Mouse (Mus musculus) hindbrain, postnatal 0 days (tissue): ENCODE data around the gene Dab1. TPM values are rescaled to one million over a fixed set of nuclear protein-coding genes. Genes with fewer than 3 reads are reported as not detected.
A peak's percentile ranks its signal among the peaks of the same experiment; 100 is the strongest.

Source experiments
- ATAC-seq: fragments of 200-750 bp; cut with Nextera tagmentation; 2 replicates; pipeline ENCODE4 v1.8.0; 2017; ENCODE audit warnings: mild to moderate bottlenecking, moderate TSS enrichment, moderate library complexity
- DNase-seq: peaks from one replicate; pipeline ENCODE4 v3.0.0-alpha.2; 2015; ENCODE audit warnings: low spot score
- H3K27ac ChIP-seq: fragments of 300-500 bp; sonication (generic); 2 replicates; pipeline ENCODE4 v1.5.1; 2014; ENCODE audit warnings: mild to moderate bottlenecking
- H3K27me3 ChIP-seq: fragments of 300-500 bp; sonication (generic); 2 replicates; pipeline ENCODE4 v1.6.1; 2014; ENCODE audit warnings: low read length, mixed read lengths; ENCODE audit not compliant: insufficient read depth
- H3K36me3 ChIP-seq: fragments of 300-500 bp; sonication (generic); 2 replicates; pipeline ENCODE4 v1.6.1; 2014; ENCODE audit warnings: low read length, mixed read lengths; ENCODE audit not compliant: insufficient read depth
- H3K4me1 ChIP-seq: fragments of 300-500 bp; sonication (generic); 2 replicates; pipeline ENCODE4 v1.6.1; 2014; ENCODE audit warnings: antibody characterized with exemption, low read length, mixed read lengths; ENCODE audit not compliant: insufficient read depth
- H3K4me2 ChIP-seq: fragments of 300-500 bp; sonication (generic); 2 replicates; pipeline ENCODE4 v1.6.1; 2014; ENCODE audit warnings: low read depth, mild to moderate bottlenecking, low read length, moderate library complexity, mixed read lengths
- H3K4me3 ChIP-seq: fragments of 300-500 bp; sonication (generic); 2 replicates; pipeline ENCODE4 v1.5.1; 2014; ENCODE audit warnings: low read length
- H3K9ac ChIP-seq: fragments of 300-500 bp; sonication (generic); replicated peaks from 2 replicates; pipeline ENCODE4 v1.6.1; 2014; ENCODE audit warnings: mild to moderate bottlenecking, low read length, moderate library complexity, mixed read lengths
- H3K9me3 ChIP-seq: fragments of 300-500 bp; sonication (generic); 2 replicates; pipeline ENCODE4 v1.6.1; 2016; ENCODE audit warnings: low read length, mixed read lengths
- CTCF ChIP-seq: IDR thresholded peaks from 2 replicates; pipeline ENCODE4 v1.5.1; 2016; ENCODE audit warnings: antibody characterized with exemption, control low read depth, low read depth
- WGBS: fragments of 180-500 bp; shearing (Covaris S2); extraction: QIAGEN DNeasy Blood & Tissue Kit; methylation state at CpG from one replicate; pipeline ENCODE4 v1.1.7; 2014; 5-methylcytosine and 5-hydroxymethylcytosine counted together
- polyA plus RNA-seq: library from polyadenylated mRNA; unstranded; fragments of >200 nt; fragmentation: Nextera tagmentation; extraction: Ambion mirVana; gene quantifications from 2 replicates; pipeline ENCODE4 v1.2.1, GENCODE M21; 2015
- total RNA-seq: library from RNA; depleted of rRNA; stranded (reverse); fragments of >200 nt; gene quantifications from 2 replicates; pipeline ENCODE4 v1.2.3, GENCODE M21; 2014

The Dab1 gene
- total and polyA plus RNA-seq, 2 experiments from 2014 or later: 38.2 to 76.2 TPM

GRCm38 (mm10) chr4:104651761-104652160 lies 1032.6 kb downstream of the Dab1 start:
- TF ChIP-seq CTCF: no peak
- Histone ChIP-seq H3K4me2 (no peak overlapping the region), H3K4me1 (no peaks in the 10 kb centered on the region; the same call in 1 of the 2 replicates), H3K27ac (peak overlapping the region; percentile 36; the same call in 1 of the 2 replicates), H3K36me3 (no peaks in the 10 kb centered on the region), H3K9me3 (no peaks in the 10 kb centered on the region), H3K9ac (no peak overlapping the region), H3K27me3 (no peaks in the 10 kb centered on the region), H3K4me3 (no peak overlapping the region)
- 0 out of 2 replicates have a peak, but pooled peaks have one; percentile 49 for ATAC-seq
- peak; percentile 34 for DNase-seq
- WGBS: 45% methylated on average over 6 of the region's 6 CpGs

GRCm38 (mm10) chr4:104656728-104657127 lies 1037.6 kb downstream of the Dab1 start:
- 73% methylated on average over 7 of the region's 7 CpGs for WGBS
- Histone ChIP-seq H3K9ac (no peak overlapping the region), H3K4me1 (no peaks in the 10 kb centered on the region; the same call in 1 of the 2 replicates), H3K4me2 (no peak overlapping the region), H3K9me3 (no peaks in the 10 kb centered on the region), H3K36me3 (no peaks in the 10 kb centered on the region), H3K27me3 (no peaks in the 10 kb centered on the region), H3K27ac (no peak overlapping the region), H3K4me3 (no peak overlapping the region)
- no peak for TF ChIP-seq CTCF
- DNase-seq (no peak), ATAC-seq (no peak)

GRCm38 (mm10) chr4:104662841-104663614 lies 1043.9 kb downstream of the Dab1 start:
- TF ChIP-seq CTCF: no peak
- H3K27ac ChIP-seq: no peak overlapping the region
- WGBS: 69% methylated on average over 12 of the region's 12 CpGs

GRCm38 (mm10) chr4:104665553-104665952 lies 1046.4 kb downstream of the Dab1 start:
- no peak overlapping the region for H3K9ac ChIP-seq
- no peak overlapping the region for H3K4me3 ChIP-seq
- no peaks in the 10 kb centered on the region for H3K36me3 ChIP-seq
- ATAC-seq: no peak
- H3K4me2 ChIP-seq: no peak overlapping the region
- H3K4me1 ChIP-seq: no peaks in the 10 kb centered on the region
- H3K9me3 ChIP-seq: no peaks in the 10 kb centered on the region
- DNase-seq: peak; percentile 66
- peak; percentile 64 for TF ChIP-seq CTCF
- no peaks in the 10 kb centered on the region for H3K27me3 ChIP-seq
- no peak overlapping the region for H3K27ac ChIP-seq

More at GRCm38 (mm10) chr4:104662841-104663614, 1043.9 kb downstream of the Dab1 start:
- H3K9me3 ChIP-seq: no peaks in the 10 kb centered on the region
- no peaks in the 10 kb centered on the region for H3K36me3 ChIP-seq
- H3K9ac ChIP-seq: no peak overlapping the region
- DNase-seq (no peak), ATAC-seq (no peak)
- no peak overlapping the region for H3K4me2 ChIP-seq
- no peak overlapping the region for H3K4me3 ChIP-seq
- H3K4me1 ChIP-seq: no peaks in the 10 kb centered on the region
- H3K27me3 ChIP-seq: no peaks in the 10 kb centered on the region

- peak; percentile 50 for DNase-seq
- Histone ChIP-seq H3K4me1 (no peaks in the 10 kb centered on the region), H3K27ac (no peak overlapping the region), H3K36me3 (no peaks in the 10 kb centered on the region), H3K27me3 (no peaks in the 10 kb centered on the region), H3K9ac (no peak overlapping the region), H3K4me3 (no peak overlapping the region), H3K9me3 (no peaks in the 10 kb centered on the region), H3K4me2 (no peak overlapping the region)
- 70% methylated on average over 10 of the region's 10 CpGs for WGBS
- TF ChIP-seq CTCF: no peak
- ATAC-seq: no peak
These were observed 1047.8 kb downstream of the Dab1 start for GRCm38 (mm10) chr4:104666831-104667551.

- Histone ChIP-seq H3K27ac (no peak overlapping the region), H3K9me3 (no peaks in the 10 kb centered on the region), H3K27me3 (no peaks in the 10 kb centered on the region), H3K4me2 (no peak overlapping the region), H3K4me3 (no peak overlapping the region), H3K36me3 (no peaks in the 10 kb centered on the region), H3K4me1 (no peaks in the 10 kb centered on the region), H3K9ac (no peak overlapping the region)
- ATAC-seq (no peak), DNase-seq (no peak)
- TF ChIP-seq CTCF: no peak
- WGBS: 77% methylated on average over 6 of the region's 6 CpGs
These were observed 1048.9 kb downstream of the Dab1 start for GRCm38 (mm10) chr4:104668061-104668460.
